Mouse (Mus musculus) testis, adult 2 months (tissue): ENCODE results near the gene Grm5. TPM values are rescaled to one million over a fixed set of nuclear protein-coding genes. Genes with fewer than 3 reads are reported as not detected.

ENCODE experiments used
- H3K27ac ChIP-seq: fragments of 200-500 bp; 2 replicates; pipeline ENCODE4 v1.5.1; 2012; ENCODE audit warnings: low read depth, low read length; ENCODE audit not compliant: control insufficient read depth, insufficient read depth
- H3K27me3 ChIP-seq: fragments of 200-500 bp; 2 replicates; pipeline ENCODE4 v1.6.1; 2012; ENCODE audit warnings: mild to moderate bottlenecking, low read length, moderate library complexity; ENCODE audit not compliant: control insufficient read depth, insufficient read depth
- H3K36me3 ChIP-seq: fragments of 200-500 bp; 2 replicates; pipeline ENCODE4 v1.6.1; 2012; ENCODE audit warnings: mild to moderate bottlenecking, low read length; ENCODE audit not compliant: control insufficient read depth, insufficient read depth
- H3K4me1 ChIP-seq: fragments of 200-500 bp; 2 replicates; pipeline ENCODE4 v1.6.1; 2012; ENCODE audit warnings: low read length; ENCODE audit not compliant: control insufficient read depth, insufficient read depth
- H3K4me3 ChIP-seq: fragments of 200-500 bp; 2 replicates; pipeline ENCODE4 v1.5.1; 2012; ENCODE audit warnings: low read depth, mild to moderate bottlenecking, low read length, moderate library complexity, mixed read lengths; ENCODE audit not compliant: control insufficient read depth
- CTCF ChIP-seq: fragments of 200-500 bp; IDR thresholded peaks from 2 replicates; pipeline ENCODE4 v1.5.1; 2012; ENCODE audit warnings: low read depth, mild to moderate bottlenecking, inconsistent platforms, low read length, moderate library complexity; ENCODE audit not compliant: control insufficient read depth, insufficient read depth, insufficient replicate concordance
- POLR2A ChIP-seq: fragments of 200-500 bp; IDR thresholded peaks from 2 replicates; pipeline ENCODE4 v1.6.1; 2012; ENCODE audit warnings: low read depth, mild to moderate bottlenecking, inconsistent platforms, low read length, moderate library complexity; ENCODE audit not compliant: control insufficient read depth
- polyA plus RNA-seq: library from polyadenylated mRNA; depleted of rRNA; stranded (reverse); fragments of >200 nt; gene quantifications from 2 replicates; pipeline ENCODE4 v1.2.3, GENCODE M21; 2012; rRNA removed

The Grm5 gene
- polyA plus RNA-seq, 1 experiment = 0.46 TPM

DNA sequence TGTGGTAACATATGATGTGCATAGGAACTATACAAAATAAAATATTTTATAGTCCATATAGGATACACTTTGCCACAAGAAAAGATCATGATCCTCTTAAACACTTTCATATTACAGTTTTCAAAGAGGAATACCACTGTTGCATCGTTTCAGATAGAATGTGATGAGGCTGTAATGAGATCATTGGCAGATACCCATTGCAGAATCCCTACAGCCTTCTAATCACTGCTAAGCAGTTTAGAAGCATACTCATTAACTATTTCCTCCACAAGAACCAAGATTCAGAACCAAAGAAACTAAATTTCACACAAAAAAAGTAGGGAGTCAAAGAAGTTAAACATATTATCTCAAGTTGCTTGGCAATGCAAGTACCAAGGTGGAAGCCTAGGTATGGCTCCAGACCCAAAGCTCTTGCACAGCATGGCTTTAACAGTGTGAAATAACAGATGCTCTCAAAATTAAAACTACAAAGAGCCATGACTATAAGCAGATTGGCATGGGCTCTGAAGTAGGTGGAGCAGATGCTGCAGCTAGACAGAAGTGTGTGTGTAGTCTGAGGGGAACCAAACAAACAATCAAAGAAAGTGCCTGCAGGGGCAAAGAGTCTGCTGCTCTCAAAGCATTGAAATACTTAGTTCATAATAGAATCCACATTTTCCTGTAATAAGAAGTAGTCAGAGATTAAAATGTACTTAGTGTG, 575.7 kb downstream of the Grm5 start:
- Histone ChIP-seq H3K36me3 (no peaks in the 10 kb centered on the region), H3K27me3 (no peaks in the 10 kb centered on the region), H3K4me1 (no peaks in the 10 kb centered on the region), H3K27ac (no peak overlapping the region), H3K4me3 (no peak overlapping the region)
- TF ChIP-seq POLR2A = no peak
- no peak for TF ChIP-seq CTCF

DNA sequence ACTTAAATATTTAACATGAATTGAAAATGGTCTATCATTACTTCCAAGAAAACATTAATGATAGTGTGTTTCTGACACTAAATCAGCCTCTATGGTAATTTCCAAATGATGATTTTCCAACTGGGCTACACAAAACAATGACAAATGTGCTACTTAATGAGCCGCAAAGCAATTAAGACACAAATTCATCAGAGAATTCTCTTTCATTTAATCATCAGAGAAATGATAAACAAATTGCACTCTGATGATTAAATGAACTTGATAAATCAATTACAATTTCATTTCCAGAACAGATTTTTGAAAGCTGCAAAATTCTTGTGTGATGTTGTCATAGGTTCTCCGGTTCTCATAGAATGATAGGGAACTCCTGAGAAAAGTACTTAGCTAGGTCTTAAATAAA, 577.6 kb downstream of the Grm5 start:
- TF ChIP-seq CTCF (no peak), POLR2A (no peak)
- H3K27me3 ChIP-seq = no peaks in the 10 kb centered on the region
- no peak overlapping the region for H3K4me3 ChIP-seq
- H3K4me1 ChIP-seq = no peaks in the 10 kb centered on the region
- H3K36me3 ChIP-seq = no peaks in the 10 kb centered on the region
- H3K27ac ChIP-seq = no peak overlapping the region

Other genes with a start within 250 kb of the Grm5 start
- not detected in 2 replicates for gene Tyr, start 90.7 kb upstream of the Grm5 start, polyA plus RNA-seq